Mouse (Mus musculus): ENCODE results near the gene Dnaja2.

Gene Dnaja2

DNA sequence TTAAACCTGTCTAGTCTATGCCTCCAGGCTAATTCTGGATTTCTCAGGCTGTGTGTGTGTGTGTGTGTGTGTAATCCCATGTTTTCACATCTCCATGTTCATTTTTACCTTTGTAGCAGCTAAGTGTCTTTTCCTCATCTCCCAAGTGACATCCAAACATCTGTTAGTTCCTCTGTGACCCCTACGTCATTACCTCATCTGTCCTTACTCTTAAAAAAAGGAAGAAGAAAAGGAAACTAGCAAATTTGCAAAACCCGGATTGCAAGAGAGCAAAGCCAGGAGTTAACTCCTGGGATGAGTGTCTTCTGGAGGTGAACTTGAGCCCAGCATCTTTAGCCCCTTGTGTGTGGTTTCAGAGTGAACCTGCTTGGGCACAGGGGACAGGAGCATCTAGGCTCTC, 52.8 kb downstream of the Dnaja2 start:
- DNase-seq (ENCODE audit: low read depth, low spot score): no peak

GRCm38 (mm10) chr8:85500955-85501685, 54.0 kb downstream of the Dnaja2 start:
- no peak for DNase-seq (ENCODE audit: low read depth, low spot score)

GRCm38 (mm10) chr8:85500460-85500859, 54.7 kb downstream of the Dnaja2 start:
- no peak for DNase-seq (ENCODE audit: low read depth, low spot score)

GRCm38 (mm10) chr8:85498577-85498976, 56.6 kb downstream of the Dnaja2 start:
- DNase-seq (ENCODE audit: low read depth, low spot score): peak; percentile 96

GRCm38 (mm10) chr8:85496778-85497177, 58.4 kb downstream of the Dnaja2 start:
- DNase-seq (ENCODE audit: low read depth, low spot score): no peak

DNA sequence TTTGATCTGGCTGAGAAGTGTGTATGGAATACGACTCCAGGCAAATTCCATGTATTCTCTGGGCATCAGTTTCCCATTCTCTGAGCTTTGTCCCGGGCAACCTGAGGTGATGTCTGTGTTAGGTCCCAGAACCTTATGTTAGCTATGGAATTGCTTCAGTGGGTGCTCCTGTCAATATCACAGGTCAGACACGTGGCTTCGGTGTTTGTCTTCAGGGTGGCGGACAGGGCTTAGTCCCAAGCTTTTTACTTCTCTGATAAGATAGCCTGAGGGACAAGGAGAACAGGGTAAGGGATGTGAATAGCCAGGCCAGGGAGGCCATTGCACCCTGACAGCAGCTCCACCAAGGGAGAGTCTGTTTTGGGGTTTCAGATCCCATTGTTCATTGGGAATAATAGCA, 59.0 kb downstream of the Dnaja2 start:
- DNase-seq (ENCODE audit: low read depth, low spot score): no peak

GRCm38 (mm10) chr8:85492940-85493931, 61.9 kb downstream of the Dnaja2 start:
- DNase-seq (ENCODE audit: low read depth, low spot score): no peak

DNA sequence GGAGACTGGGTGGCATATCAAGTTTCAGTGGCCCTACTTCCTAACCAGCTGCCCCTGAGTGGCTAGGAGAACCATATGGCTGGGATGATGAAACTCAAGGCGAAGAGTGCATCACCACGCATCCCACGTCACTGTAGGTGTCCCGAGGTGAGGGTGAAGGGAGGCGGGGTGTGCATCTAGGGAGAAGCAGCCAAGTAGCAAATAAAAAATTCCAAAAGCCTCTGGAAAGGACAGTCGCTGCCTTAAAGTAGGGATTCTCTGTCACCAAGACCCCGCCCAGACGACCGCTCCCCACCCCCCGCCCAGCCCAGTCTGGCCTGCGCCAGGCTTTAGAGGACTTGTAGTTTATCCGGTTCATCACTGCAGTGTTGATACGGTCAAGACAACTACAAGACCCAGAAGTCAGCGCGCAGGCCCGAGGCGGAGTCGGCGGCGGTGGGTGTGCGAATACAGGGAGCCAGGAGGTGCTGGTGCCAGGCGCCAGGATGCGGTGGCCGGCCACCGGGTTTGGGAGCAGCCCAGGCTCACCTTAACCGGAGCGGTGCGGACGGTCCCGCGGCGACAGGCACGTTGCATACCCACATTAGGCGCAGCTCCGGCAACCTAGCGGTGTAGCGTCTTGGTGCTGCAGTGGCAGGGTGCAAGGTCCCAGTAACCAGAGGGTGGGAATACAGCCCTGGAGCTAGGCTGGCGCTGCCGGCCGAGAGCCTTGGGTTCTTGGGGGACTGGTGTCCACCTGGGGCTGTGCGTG, 62.8 kb downstream of the Dnaja2 start, which contains the start of gene Gpt2:
TSS of gene Gpt2 (plus strand) at position 452 of the 751 bp plus-strand sequence.
- DNase-seq (ENCODE audit: low read depth, low spot score): peak; percentile 97

GRCm38 (mm10) chr8:85489546-85489945, 65.6 kb downstream of the Dnaja2 start:
- peak; percentile 75 for DNase-seq (ENCODE audit: low read depth, low spot score)

- no peak for DNase-seq (ENCODE audit: low read depth, low spot score)
Measured at GRCm38 (mm10) chr8:85488631-85489030, 66.5 kb downstream of the Dnaja2 start.

- no peak for DNase-seq (ENCODE audit: low read depth, low spot score)
Measured at GRCm38 (mm10) chr8:85487906-85488620, 67.1 kb downstream of the Dnaja2 start.

All from R1 (cell line).